Mouse (Mus musculus) myocyte (in vitro differentiated cells): ENCODE data around the gene Rsl24d1.

Experiments
- E2F4 ChIP-seq: IDR thresholded peaks from one replicate; pipeline ENCODE4 v1.6.1; 2011; ENCODE audit warnings: mild to moderate bottlenecking, control low read depth, moderate library complexity; ENCODE audit not compliant: insufficient read depth
- MAX ChIP-seq: IDR thresholded peaks from one replicate; pipeline ENCODE4 v1.6.1; 2011; ENCODE audit warnings: low read depth, mild to moderate bottlenecking, control low read depth
- MYOD1 ChIP-seq, 3 experiments: IDR thresholded peaks; one replicate each; pipeline ENCODE4 v1.6.1; 2011; ENCODE audit warnings: control low read depth in 2 of 3, low read depth in 2 of 3, mild to moderate bottlenecking in 2 of 3, moderate library complexity in 1 of 3; ENCODE audit not compliant: insufficient read length in 2 of 3, control insufficient read depth in 1 of 3
- MYOG ChIP-seq, 3 experiments: IDR thresholded peaks; one replicate each; pipeline ENCODE4 v1.6.1; 2011; ENCODE audit warnings: control low read depth in 2 of 3, low read depth in 2 of 3, mild to moderate bottlenecking in 2 of 3; ENCODE audit not compliant: insufficient read length in 2 of 3, control insufficient read depth in 1 of 3, insufficient read depth in 1 of 3
- POLR2A ChIP-seq: IDR thresholded peaks from one replicate; pipeline ENCODE4 v1.6.1; 2011; ENCODE audit warnings: low read depth, mild to moderate bottlenecking, control low read depth, moderate library complexity; ENCODE audit not compliant: insufficient read length
- TCF12 ChIP-seq: IDR thresholded peaks from one replicate; pipeline ENCODE4 v1.6.1; 2011; ENCODE audit warnings: mild to moderate bottlenecking, control low read depth; ENCODE audit not compliant: poor library complexity, insufficient read depth, severe bottlenecking
- USF1 ChIP-seq: IDR thresholded peaks from one replicate; pipeline ENCODE4 v1.6.1; 2011; ENCODE audit warnings: low read depth, mild to moderate bottlenecking, control low read depth, moderate library complexity

GRCm38 (mm10) chr9:73154347-73154746, 41.1 kb downstream of the Rsl24d1 start:
- TF ChIP-seq POLR2A (no peak), MYOD1 (IDR thresholded peaks at IDR 0.05; ENCODE audit: control insufficient read depth in 1 of 3, insufficient read length in 2 of 3, low read depth in 2 of 3) (no peak), MYOG (IDR thresholded peaks at IDR 0.05; ENCODE audit: control insufficient read depth in 1 of 3, insufficient read depth in 1 of 3, insufficient read length in 2 of 3, low read depth in 2 of 3) (no peak), USF1 (no peak), TCF12 (no peak), MAX (no peak), E2F4 (no peak)
